Mouse (Mus musculus): ENCODE measurements around the gene Mfsd11. TPM values are rescaled to one million over a fixed set of nuclear protein-coding genes. Genes with fewer than 3 reads are reported as not detected.

Mfsd11 gene
- polyA plus RNA-seq, 2 experiments, result 35.0 to 46.0 TPM

DNA sequence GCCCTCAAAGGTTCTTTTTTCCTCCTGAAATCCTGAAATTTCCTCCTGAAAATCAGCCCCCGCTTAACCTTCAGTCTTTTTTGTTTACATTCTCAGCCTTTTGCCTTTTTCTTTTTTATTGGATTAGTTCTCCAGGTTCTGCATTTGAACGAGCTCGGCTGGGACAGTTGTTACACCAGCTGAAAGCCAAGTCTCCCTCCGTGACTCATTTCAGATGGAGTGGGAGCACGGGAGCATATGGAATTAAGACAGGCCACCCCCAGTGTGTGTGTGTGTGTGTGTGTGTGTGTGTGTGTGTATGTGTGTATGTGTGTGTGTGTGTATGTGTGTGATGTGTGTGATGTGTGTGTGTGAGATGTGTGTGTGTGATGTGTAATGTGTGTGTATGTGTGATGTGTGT is 29.2 kb downstream of the Mfsd11 start:
- H3K36me3 ChIP-seq (ENCODE audit: control insufficient read depth, insufficient read depth, low read length), result no peaks in the 10 kb centered on the region
- H3K9me3 ChIP-seq (ENCODE audit: control insufficient read depth, low read length), result no peaks in the 10 kb centered on the region
- no peak for TF ChIP-seq POLR2A (IDR thresholded peaks at IDR 0.05; ENCODE audit: borderline replicate concordance, extremely low read depth, insufficient read depth, insufficient read length)
- ATAC-seq (ENCODE audit: low FRiP score, low read depth) (no peak), DNase-seq (ENCODE audit: low spot score) (no peak)
- WGBS, result 50% methylated on average over 5 of the region's 5 CpGs
- no peak overlapping the region for H3K4me2 ChIP-seq (replicated peaks; ENCODE audit: low read depth, low read length, severe bottlenecking)
- no peak overlapping the region for H3K9ac ChIP-seq (ENCODE audit: low read depth, low read length, severe bottlenecking)
- H3K4me1 ChIP-seq (ENCODE audit: control insufficient read depth, insufficient read depth, low read length), result peaks cover 4% of the 10 kb centered on the region
- no peak overlapping the region for H3K27ac ChIP-seq (replicated peaks; ENCODE audit: low read depth, low read length)
- no peaks in the 10 kb centered on the region for H3K27me3 ChIP-seq (ENCODE audit: control insufficient read depth, insufficient read depth, low read length)
- no peak overlapping the region for H3K4me3 ChIP-seq (replicated peaks; ENCODE audit: low read length)

DNA sequence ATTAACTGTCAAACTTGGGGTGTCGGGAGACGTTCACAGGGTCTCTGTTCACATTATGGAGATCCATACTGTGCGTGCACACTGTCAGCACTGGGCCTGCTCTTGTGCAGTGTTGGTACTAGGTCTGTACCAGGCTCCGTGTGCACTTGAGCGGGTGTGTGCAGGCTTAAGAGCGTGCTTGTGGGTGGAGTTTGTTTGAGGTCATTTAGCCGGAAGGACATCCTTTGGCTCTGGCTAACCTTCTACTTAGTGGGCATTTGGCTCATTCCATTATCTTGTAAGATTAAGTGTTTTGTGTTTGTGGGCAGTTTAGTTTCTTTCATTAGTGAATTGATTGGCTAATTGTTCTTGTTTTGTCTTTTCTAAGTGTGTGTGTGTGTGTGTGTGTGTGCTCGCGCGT is 30.2 kb downstream of the Mfsd11 start:
- Histone ChIP-seq H3K4me1 (ENCODE audit: control insufficient read depth, insufficient read depth, low read length) (peaks cover 4% of the 10 kb centered on the region), H3K4me2 (replicated peaks; ENCODE audit: low read depth, low read length, severe bottlenecking) (no peak overlapping the region), H3K9ac (ENCODE audit: low read depth, low read length, severe bottlenecking) (no peak overlapping the region), H3K4me3 (replicated peaks; ENCODE audit: low read length) (no peak overlapping the region), H3K27ac (replicated peaks; ENCODE audit: low read depth, low read length) (no peak overlapping the region), H3K9me3 (ENCODE audit: control insufficient read depth, low read length) (no peaks in the 10 kb centered on the region), H3K27me3 (ENCODE audit: control insufficient read depth, insufficient read depth, low read length) (no peaks in the 10 kb centered on the region), H3K36me3 (ENCODE audit: control insufficient read depth, insufficient read depth, low read length) (no peaks in the 10 kb centered on the region)
- ATAC-seq (ENCODE audit: low FRiP score, low read depth), result no peak
- DNase-seq (ENCODE audit: low spot score), result no peak
- WGBS, result 80% methylated on average over 10 of the region's 10 CpGs
- TF ChIP-seq POLR2A (IDR thresholded peaks at IDR 0.05; ENCODE audit: borderline replicate concordance, extremely low read depth, insufficient read depth, insufficient read length), result no peak

DNA sequence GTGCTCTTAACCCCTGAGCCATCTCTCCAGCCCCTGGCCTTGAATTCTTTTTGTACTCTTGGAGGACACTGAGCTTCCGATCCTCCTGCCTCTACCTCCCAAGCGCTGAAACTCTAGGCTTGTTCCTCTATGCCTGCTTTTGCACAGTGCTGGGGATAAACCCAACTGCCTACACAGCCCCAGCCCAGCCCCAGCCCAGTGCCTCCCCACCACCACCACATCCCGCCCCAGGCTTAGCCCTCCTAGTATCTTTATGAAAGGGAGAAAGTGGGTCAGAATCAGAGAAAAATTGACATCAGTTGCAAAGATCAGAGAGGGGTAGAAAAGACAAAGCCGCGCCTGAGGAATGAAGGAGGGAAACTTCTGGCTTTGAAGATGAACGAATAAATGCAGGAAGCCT is 31.8 kb downstream of the Mfsd11 start:
- ATAC-seq (ENCODE audit: low FRiP score, low read depth) (no peak), DNase-seq (ENCODE audit: low spot score) (no peak)
- no peaks in the 10 kb centered on the region for H3K27me3 ChIP-seq (ENCODE audit: control insufficient read depth, insufficient read depth, low read length)
- H3K4me3 ChIP-seq (replicated peaks; ENCODE audit: low read length), result no peak overlapping the region
- no peak overlapping the region for H3K4me2 ChIP-seq (replicated peaks; ENCODE audit: low read depth, low read length, severe bottlenecking)
- no peak for TF ChIP-seq POLR2A (IDR thresholded peaks at IDR 0.05; ENCODE audit: borderline replicate concordance, extremely low read depth, insufficient read depth, insufficient read length)
- no peaks in the 10 kb centered on the region for H3K9me3 ChIP-seq (ENCODE audit: control insufficient read depth, low read length)
- peaks cover 4% of the 10 kb centered on the region for H3K4me1 ChIP-seq (ENCODE audit: control insufficient read depth, insufficient read depth, low read length)
- H3K27ac ChIP-seq (replicated peaks; ENCODE audit: low read depth, low read length), result no peak overlapping the region
- H3K9ac ChIP-seq (ENCODE audit: low read depth, low read length, severe bottlenecking), result no peak overlapping the region
- no peaks in the 10 kb centered on the region for H3K36me3 ChIP-seq (ENCODE audit: control insufficient read depth, insufficient read depth, low read length)
- WGBS, result 88% methylated on average over 6 of the region's 6 CpGs

DNA sequence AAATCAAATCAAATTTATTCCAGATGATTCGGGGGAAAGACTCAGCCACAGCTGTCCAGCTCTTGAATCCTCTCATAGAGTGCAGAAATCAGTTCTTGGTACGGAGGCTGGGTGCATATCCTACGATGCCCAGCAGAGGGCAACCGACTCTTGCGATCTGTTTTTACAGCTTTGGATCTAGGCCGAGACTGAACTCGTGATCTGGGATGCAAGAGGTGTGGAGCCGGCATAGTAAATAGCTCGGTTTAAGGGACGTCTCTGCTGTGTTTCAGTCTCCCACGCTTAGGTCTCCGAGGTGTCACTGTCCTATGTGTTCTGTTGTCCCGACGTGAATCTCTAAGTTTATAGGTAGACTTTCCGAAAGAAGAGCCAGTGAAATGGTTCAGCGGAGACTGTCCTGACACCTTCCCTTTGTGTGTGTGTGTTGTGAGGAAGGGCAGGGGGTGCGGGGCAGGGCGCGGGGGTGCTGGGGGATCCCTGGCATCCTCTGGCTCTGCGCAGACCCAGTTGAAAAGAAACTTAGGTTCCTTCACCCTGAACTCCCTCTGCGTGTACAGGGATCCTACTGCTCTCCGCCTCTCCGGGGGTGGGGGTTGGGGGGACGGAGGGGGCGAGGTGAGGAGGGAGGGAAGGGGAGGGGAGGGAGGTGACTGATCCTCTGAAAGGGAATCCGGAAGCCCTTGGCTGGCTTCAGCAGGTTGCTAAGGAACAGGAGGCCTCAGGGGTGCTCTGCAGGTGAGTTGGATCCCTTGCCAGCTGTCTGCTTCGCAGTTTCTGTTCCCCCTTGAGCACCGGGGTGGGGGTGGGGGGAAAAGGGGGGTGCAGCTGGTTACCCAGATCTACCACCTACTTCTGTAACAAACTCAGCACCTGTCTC is 33.3 kb downstream of the Mfsd11 start:
- 2% methylated on average over 28 of the region's 28 CpGs for WGBS
- peak; percentile 44; the same call in 1 of the 2 replicates for ATAC-seq (ENCODE audit: low FRiP score, low read depth)
- TF ChIP-seq POLR2A (IDR thresholded peaks at IDR 0.05; ENCODE audit: borderline replicate concordance, extremely low read depth, insufficient read depth, insufficient read length), result no peak
- H3K9ac ChIP-seq (ENCODE audit: low read depth, low read length, severe bottlenecking), result peak overlapping the region; percentile 32
- H3K36me3 ChIP-seq (ENCODE audit: control insufficient read depth, insufficient read depth, low read length), result no peaks in the 10 kb centered on the region
- peak; percentile 94 for DNase-seq (ENCODE audit: low spot score)
- H3K4me1 ChIP-seq (ENCODE audit: control insufficient read depth, insufficient read depth, low read length), result peaks cover 4% of the 10 kb centered on the region
- H3K4me3 ChIP-seq (replicated peaks; ENCODE audit: low read length), result peak overlapping the region; percentile 36
- H3K27ac ChIP-seq (replicated peaks; ENCODE audit: low read depth, low read length), result no peak overlapping the region
- H3K9me3 ChIP-seq (ENCODE audit: control insufficient read depth, low read length), result no peaks in the 10 kb centered on the region
- peak overlapping the region; percentile 75 for H3K4me2 ChIP-seq (replicated peaks; ENCODE audit: low read depth, low read length, severe bottlenecking)
- no peaks in the 10 kb centered on the region for H3K27me3 ChIP-seq (ENCODE audit: control insufficient read depth, insufficient read depth, low read length)

DNA sequence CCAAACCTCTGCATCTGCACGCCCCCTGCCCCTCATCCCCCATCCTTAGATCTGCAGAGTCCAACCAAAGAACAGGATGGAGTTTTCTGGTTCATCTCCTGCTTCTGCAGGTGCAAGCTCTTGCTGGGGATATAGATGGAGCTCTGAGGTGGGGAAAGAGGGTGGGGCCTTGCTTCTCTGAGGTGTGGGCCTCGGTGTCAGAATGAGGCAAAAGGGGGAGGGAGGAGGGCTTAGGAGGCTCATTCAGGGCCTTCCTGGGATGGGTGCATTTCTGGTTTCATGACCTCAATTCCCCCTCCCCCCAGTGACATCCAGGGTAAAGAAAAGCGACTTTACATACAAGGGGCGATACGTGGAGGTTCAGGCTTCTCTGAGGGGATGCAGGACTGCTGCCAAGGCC is 34.9 kb downstream of the Mfsd11 start:
- no peak for TF ChIP-seq POLR2A (IDR thresholded peaks at IDR 0.05; ENCODE audit: borderline replicate concordance, extremely low read depth, insufficient read depth, insufficient read length)
- Histone ChIP-seq H3K4me2 (replicated peaks; ENCODE audit: low read depth, low read length, severe bottlenecking) (no peak overlapping the region), H3K4me1 (ENCODE audit: control insufficient read depth, insufficient read depth, low read length) (peaks cover 4% of the 10 kb centered on the region), H3K9ac (ENCODE audit: low read depth, low read length, severe bottlenecking) (no peak overlapping the region), H3K27ac (replicated peaks; ENCODE audit: low read depth, low read length) (no peak overlapping the region), H3K36me3 (ENCODE audit: control insufficient read depth, insufficient read depth, low read length) (no peaks in the 10 kb centered on the region), H3K27me3 (ENCODE audit: control insufficient read depth, insufficient read depth, low read length) (no peaks in the 10 kb centered on the region), H3K4me3 (replicated peaks; ENCODE audit: low read length) (no peak overlapping the region), H3K9me3 (ENCODE audit: control insufficient read depth, low read length) (no peaks in the 10 kb centered on the region)
- no peak for DNase-seq (ENCODE audit: low spot score)
- WGBS, result 52% methylated on average over 5 of the region's 5 CpGs
- ATAC-seq (ENCODE audit: low FRiP score, low read depth), result no peak

Measured in limb, embryonic 14.5 days (tissue).